Mouse (Mus musculus): ENCODE measurements at regions not wholly inside any gene's neighbourhood (a gene's known extent, or its start where the extent isn't known, plus 50 kb on each side); places are given as distances from the start of the nearest gene placed in this dataset.

DNA sequence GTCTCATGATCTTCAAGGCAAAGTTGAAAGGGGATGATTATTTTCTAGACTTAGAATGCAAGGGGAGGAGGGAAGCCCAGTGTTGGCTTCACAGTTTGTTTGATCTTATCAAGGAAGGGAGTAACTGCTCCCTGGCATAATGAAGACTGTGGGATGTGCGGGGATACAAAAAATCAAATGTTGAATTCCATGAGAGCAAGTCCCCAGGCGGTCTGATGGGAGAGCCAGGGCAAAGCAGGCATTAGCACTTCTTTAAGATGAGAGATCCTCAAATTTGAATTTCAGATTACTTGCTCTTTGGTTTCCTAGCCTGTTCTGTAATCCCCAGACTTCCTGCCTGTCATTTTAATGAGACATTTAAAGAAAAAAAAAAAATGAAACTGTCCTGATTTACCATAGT is 525.6 kb upstream of the Man1a start:
- no peak for DNase-seq

DNA sequence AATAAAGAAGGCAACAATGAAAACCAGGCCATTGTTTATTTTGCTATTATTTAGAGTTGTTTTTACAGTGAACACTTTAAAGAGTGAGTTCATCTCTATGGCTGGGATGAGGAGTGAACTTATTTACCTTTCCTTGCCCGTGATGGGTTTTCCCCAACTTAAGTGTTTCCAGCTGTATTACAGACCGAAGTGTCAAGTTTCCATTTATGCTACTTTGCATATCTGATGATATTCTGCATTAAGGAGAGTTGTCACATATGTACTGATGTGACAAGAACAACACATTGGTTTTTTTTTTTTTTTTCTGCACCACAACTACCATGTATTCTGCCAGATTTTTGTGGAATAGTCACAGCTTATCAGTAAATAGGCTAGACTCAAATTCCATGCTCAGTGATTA is 518.7 kb upstream of the Man1a start:
- DNase-seq, result no peak

DNA sequence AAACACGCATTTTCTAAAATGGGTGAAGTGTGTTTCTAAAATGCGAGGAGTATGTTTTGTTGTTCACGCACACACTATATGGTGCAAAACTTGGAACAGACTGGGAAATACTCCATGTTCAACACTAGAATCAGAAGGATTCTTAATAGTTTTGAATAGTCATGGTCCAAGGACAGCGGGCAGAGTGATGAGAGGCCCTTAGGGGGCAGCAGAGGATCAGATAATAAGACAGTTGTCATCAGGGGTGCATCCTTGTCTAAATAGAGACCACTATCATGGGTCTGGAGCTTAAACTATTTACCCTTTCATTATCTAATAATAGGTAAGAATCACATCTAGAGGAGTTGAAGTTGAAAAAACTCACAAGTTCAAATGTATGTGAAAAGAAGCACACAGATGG is 482.2 kb upstream of the Man1a start:
- peak in 1 of 2 experiments; percentile 46 for DNase-seq

DNA sequence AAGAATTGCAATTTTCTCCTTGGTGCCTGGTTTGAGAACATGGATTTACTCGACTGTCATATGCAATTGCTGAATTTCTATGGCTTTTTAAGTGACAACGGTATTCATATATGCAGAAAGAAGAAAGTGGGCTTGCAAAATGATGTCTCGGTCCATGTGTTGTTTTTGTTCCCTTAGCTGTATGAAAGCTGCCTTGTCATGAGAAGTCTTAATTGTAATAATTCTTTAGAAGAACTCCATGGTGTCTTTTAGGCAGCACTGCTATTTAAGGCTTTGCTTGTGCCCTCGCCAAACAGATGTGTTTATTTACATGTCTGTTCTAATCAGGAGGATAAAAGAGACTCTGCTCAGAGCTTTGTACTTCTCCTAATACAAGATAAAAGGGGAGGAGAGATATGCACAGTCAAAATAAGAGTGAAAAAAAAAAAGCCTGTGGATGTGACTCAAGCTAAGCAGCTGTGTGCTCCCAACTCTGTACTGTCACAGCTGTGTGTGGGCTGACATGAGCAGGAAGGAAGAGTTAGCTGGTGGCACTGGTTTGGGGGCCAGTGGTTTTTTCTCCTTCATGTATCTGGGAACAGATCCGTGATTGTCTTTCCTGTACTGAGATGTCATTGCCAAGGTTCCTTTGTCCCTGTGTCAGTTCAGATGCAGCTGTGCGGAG is 475.5 kb upstream of the Man1a start:
- DNase-seq, result no peak

DNA sequence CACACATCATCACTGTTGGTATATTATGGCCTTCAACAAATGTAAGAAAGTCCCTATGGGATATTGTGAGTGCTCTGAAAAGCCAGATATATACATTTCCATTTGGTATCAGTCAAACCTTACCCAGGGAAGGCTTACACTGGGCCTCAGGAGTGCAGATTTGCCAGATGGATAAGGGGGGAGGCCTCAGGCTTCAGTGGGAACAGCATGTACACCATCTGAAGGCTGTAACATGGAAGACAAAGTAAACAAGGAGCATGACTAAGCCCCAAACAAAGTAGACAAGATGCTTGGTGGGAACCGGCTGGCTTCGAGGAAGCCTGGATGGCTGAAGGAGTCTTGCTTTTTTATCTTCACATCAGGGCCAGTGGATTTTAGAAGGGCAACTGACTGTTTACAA is 474.3 kb upstream of the Man1a start:
- no peak for DNase-seq

DNA sequence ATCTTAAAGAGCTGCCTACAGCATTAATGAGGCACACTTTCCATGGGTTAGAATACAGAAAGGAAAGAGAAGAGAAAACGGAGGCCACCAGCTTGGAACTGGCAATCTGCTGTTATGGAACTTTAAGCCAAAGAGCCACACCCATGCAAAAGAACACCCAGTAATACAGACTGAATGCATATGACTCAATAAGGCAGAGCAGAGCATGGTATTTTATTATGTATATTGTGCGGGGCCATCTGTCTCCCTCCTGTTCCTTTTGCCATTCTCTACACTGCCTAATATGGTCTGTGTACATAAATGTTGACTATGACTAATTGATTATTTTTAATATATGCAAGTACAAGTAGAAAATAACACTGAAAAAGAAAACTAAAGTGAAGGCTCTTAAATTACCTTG is 472.6 kb upstream of the Man1a start:
- no peak for DNase-seq

DNA sequence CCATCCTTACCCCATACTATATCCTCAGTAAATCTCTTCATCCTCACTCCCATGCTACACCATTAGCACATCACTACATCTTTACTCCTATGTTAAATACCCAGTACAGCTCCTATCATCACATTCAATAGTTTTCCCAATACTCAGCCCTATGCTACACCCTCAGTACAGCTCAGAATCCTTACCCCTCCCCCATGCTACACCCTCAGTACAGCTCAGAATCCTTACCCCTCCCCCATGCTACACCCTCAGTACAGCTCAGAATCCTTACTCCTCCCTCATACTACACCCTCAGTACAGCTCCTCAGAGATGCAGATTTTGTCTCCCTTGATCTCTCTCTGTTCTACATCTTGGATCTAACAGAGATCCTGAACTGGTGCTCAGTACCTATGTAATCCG is 472.1 kb upstream of the Man1a start:
- no peak for DNase-seq

DNA sequence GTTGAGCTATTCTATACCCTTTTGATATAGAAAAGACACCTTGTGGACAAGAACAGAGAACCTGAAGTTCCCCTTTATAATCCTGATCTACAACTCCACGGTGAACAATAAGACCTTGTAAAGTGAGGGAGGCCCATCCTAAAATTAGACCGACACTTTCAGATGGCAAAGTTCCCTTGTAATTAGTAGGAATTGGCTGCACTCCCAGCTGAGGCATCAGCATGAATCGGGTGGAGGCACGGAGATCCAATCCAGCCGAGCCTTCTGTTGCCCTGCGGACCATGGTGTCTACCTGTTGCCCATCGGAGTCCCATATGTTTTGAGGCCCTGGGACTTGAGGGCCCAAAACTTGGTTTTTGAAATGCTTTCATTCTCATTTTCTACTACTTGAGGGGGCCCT is 456.2 kb upstream of the Man1a start:
- DNase-seq, result no peak

DNA sequence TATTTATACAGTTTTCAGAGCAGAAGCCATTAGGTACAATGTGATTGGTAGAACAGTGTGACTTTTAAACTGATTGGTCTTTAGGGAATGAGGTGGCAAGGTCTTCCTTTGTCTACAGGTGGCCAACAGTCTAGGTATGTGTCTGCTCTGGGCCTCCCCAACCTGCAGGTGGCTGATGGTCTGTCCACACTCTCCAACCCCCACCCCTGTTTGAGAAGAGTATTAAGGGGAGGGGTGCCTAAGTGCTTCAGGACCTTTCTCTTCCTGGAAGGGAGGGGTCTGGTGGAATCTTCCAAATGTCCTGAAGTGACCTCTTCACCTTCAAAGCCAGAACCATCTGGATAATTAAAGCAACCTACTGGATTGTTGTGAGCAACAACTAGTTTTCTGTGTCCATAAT is 434.4 kb upstream of the Man1a start:
- no peak for DNase-seq

DNA sequence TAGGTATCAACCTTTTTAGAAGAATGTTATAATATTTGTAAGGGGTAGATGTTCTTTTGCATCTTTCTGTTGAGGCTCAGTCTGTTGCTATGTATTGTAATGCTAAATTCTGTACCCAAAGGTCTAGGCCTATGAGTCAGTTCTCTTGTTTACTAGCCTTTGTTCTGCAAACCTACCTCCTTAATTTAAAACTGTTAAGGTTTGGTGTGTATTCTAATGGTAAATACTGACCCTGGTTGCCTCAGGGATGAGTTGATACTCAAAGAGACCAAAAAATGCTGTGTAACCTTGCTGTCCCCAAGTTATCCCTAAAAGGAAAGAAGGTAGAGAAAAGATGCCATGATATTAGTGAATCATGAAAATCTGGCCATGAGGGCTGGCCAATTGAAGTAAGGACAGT is 433.4 kb upstream of the Man1a start:
- DNase-seq, result no peak
